Mouse (Mus musculus) forebrain, embryonic 14.5 days (tissue): ENCODE data around the gene Senp8. TPM values are rescaled to one million over a fixed set of nuclear protein-coding genes. Genes with fewer than 3 reads are reported as not detected.

Source experiments
- ATAC-seq: fragments of 200-750 bp; cut with Nextera tagmentation; 2 replicates; pipeline ENCODE4 v1.8.0; 2017; ENCODE audit warnings: mild to moderate bottlenecking, moderate library complexity
- DNase-seq: peaks from one replicate; pipeline ENCODE4 v3.0.0-alpha.2; 2015; ENCODE audit warnings: low spot score
- H3K27ac ChIP-seq: fragments of 300-500 bp; sonication (generic); 2 replicates; pipeline ENCODE4 v1.5.1; 2014; ENCODE audit warnings: low read depth, mild to moderate bottlenecking, control low read depth, low read length, moderate library complexity
- H3K27me3 ChIP-seq: fragments of 300-500 bp; sonication (generic); replicated peaks from 2 replicates; pipeline ENCODE4 v1.6.1; 2014; ENCODE audit warnings: low read length, control low read depth, mixed read lengths; ENCODE audit not compliant: control insufficient read depth, insufficient read depth
- H3K36me3 ChIP-seq: fragments of 300-500 bp; sonication (generic); 2 replicates; pipeline ENCODE4 v1.6.1; 2014; ENCODE audit warnings: low read length, control low read depth; ENCODE audit not compliant: control insufficient read depth, insufficient read depth
- H3K4me1 ChIP-seq: fragments of 300-500 bp; sonication (generic); 2 replicates; pipeline ENCODE4 v1.6.1; 2014; ENCODE audit warnings: antibody characterized with exemption, low read length, control low read depth; ENCODE audit not compliant: control insufficient read depth, insufficient read depth
- H3K4me2 ChIP-seq: fragments of 300-500 bp; sonication (generic); 2 replicates; pipeline ENCODE4 v1.6.1; 2014; ENCODE audit warnings: mild to moderate bottlenecking, control low read depth, low read length
- H3K4me3 ChIP-seq: fragments of 300-500 bp; sonication (generic); 2 replicates; pipeline ENCODE4 v1.5.1; 2014; ENCODE audit warnings: low read depth, low read length, control low read depth
- H3K9ac ChIP-seq: fragments of 300-500 bp; sonication (generic); 2 replicates; pipeline ENCODE4 v1.6.1; 2014; ENCODE audit warnings: mild to moderate bottlenecking, low read length, control low read depth, moderate library complexity
- H3K9me3 ChIP-seq: fragments of 300-500 bp; sonication (generic); replicated peaks from 2 replicates; pipeline ENCODE4 v1.6.1; 2016; ENCODE audit warnings: low read length, control low read depth, mixed read lengths; ENCODE audit not compliant: control insufficient read depth
- WGBS: fragments of 180-500 bp; shearing (Covaris S2); extraction: QIAGEN DNeasy Blood & Tissue Kit; methylation state at CpG from one replicate; pipeline ENCODE4 v1.1.7; 2014; 5-methylcytosine and 5-hydroxymethylcytosine counted together
- polyA plus RNA-seq: library from polyadenylated mRNA; unstranded; fragments of >200 nt; fragmentation: Nextera tagmentation; extraction: Ambion mirVana; gene quantifications from 2 replicates; pipeline ENCODE4 v1.2.1, GENCODE M21; 2014

Senp8 gene
- polyA plus RNA-seq, 1 experiment from 2014 or later = 12.3 TPM

- Histone ChIP-seq H3K27me3 (no peaks in the 10 kb centered on the region), H3K36me3 (no peaks in the 10 kb centered on the region), H3K27ac (peak overlapping the region; percentile 67), H3K4me2 (no peak overlapping the region), H3K4me1 (peaks cover 11% of the 10 kb centered on the region), H3K4me3 (no peak overlapping the region), H3K9ac (no peak overlapping the region), H3K9me3 (no peaks in the 10 kb centered on the region)
- 31% methylated on average over 8 of the region's 8 CpGs for WGBS
- peak; percentile 42; the same call in 1 of the 2 replicates for ATAC-seq
- peak; percentile 69 for DNase-seq
These were observed 26.6 kb downstream of the Senp8 start for GRCm38 (mm10) chr9:59723791-59724442.

- H3K4me1 ChIP-seq = peaks cover 11% of the 10 kb centered on the region
- H3K4me3 ChIP-seq = no peak overlapping the region
- ATAC-seq (peak; percentile 78), DNase-seq (peak; percentile 94)
- peak overlapping the region; percentile 27; the same call in 1 of the 2 replicates for H3K4me2 ChIP-seq
- H3K36me3 ChIP-seq = no peaks in the 10 kb centered on the region
- no peaks in the 10 kb centered on the region for H3K27me3 ChIP-seq
- WGBS = 22% methylated on average over 10 of the region's 10 CpGs
- peak overlapping the region; percentile 67; the same call in 1 of the 2 replicates for H3K27ac ChIP-seq
- H3K9me3 ChIP-seq = no peaks in the 10 kb centered on the region
- peak overlapping the region; percentile 51 for H3K9ac ChIP-seq
These were observed 27.3 kb downstream of the Senp8 start for GRCm38 (mm10) chr9:59723096-59723657.

GRCm38 (mm10) chr9:59721144-59721543 is 29.4 kb downstream of the Senp8 start:
- Histone ChIP-seq H3K27ac (no peak overlapping the region), H3K9ac (no peak overlapping the region), H3K27me3 (no peaks in the 10 kb centered on the region), H3K9me3 (no peaks in the 10 kb centered on the region), H3K4me2 (no peak overlapping the region), H3K36me3 (no peaks in the 10 kb centered on the region), H3K4me1 (peaks cover 11% of the 10 kb centered on the region), H3K4me3 (no peak overlapping the region)
- no peak for DNase-seq
- 90% methylated on average over 5 of the region's 5 CpGs for WGBS
- no peak for ATAC-seq

GRCm38 (mm10) chr9:59718237-59718636 is 32.3 kb downstream of the Senp8 start:
- ATAC-seq (no peak), DNase-seq (no peak)
- Histone ChIP-seq H3K36me3 (no peaks in the 10 kb centered on the region), H3K4me2 (no peak overlapping the region), H3K27ac (no peak overlapping the region), H3K4me3 (no peak overlapping the region), H3K4me1 (peaks cover under 1% of the 10 kb centered on the region), H3K9me3 (no peaks in the 10 kb centered on the region), H3K9ac (no peak overlapping the region), H3K27me3 (no peaks in the 10 kb centered on the region)
- WGBS = 87% methylated on average over 4 of the region's 4 CpGs

GRCm38 (mm10) chr9:59716275-59716898 is 34.1 kb downstream of the Senp8 start:
- no peak for DNase-seq
- no peak overlapping the region for H3K27ac ChIP-seq

GRCm38 (mm10) chr9:59709225-59709624 is 41.3 kb downstream of the Senp8 start:
- WGBS = 81% methylated on average over 3 of the region's 3 CpGs
- no peaks in the 10 kb centered on the region for H3K27me3 ChIP-seq
- no peak for DNase-seq
- H3K9me3 ChIP-seq = no peaks in the 10 kb centered on the region
- H3K36me3 ChIP-seq = no peaks in the 10 kb centered on the region
- H3K4me1 ChIP-seq = no peaks in the 10 kb centered on the region
- no peak overlapping the region for H3K9ac ChIP-seq
- no peak overlapping the region for H3K4me2 ChIP-seq
- ATAC-seq = no peak
- H3K27ac ChIP-seq = no peak overlapping the region
- no peak overlapping the region for H3K4me3 ChIP-seq

More at GRCm38 (mm10) chr9:59716275-59716898, 34.1 kb downstream of the Senp8 start:
- no peaks in the 10 kb centered on the region for H3K27me3 ChIP-seq
- no peaks in the 10 kb centered on the region for H3K36me3 ChIP-seq
- ATAC-seq = no peak
- no peak overlapping the region for H3K4me3 ChIP-seq
- no peaks in the 10 kb centered on the region for H3K9me3 ChIP-seq
- 81% methylated on average over 7 of the region's 7 CpGs for WGBS
- H3K9ac ChIP-seq = no peak overlapping the region
- no peaks in the 10 kb centered on the region for H3K4me1 ChIP-seq
- no peak overlapping the region for H3K4me2 ChIP-seq

- Histone ChIP-seq H3K27ac (no peak overlapping the region), H3K9ac (no peak overlapping the region), H3K27me3 (no peaks in the 10 kb centered on the region), H3K4me1 (no peaks in the 10 kb centered on the region), H3K36me3 (no peaks in the 10 kb centered on the region), H3K4me3 (no peak overlapping the region), H3K9me3 (no peaks in the 10 kb centered on the region), H3K4me2 (no peak overlapping the region)
- 67% methylated on average over 10 of the region's 10 CpGs for WGBS
- ATAC-seq = no peak
- DNase-seq = no peak
These were observed 43.4 kb downstream of the Senp8 start for GRCm38 (mm10) chr9:59706850-59707825.

- Histone ChIP-seq H3K4me2 (no peak overlapping the region), H3K9me3 (no peaks in the 10 kb centered on the region), H3K9ac (no peak overlapping the region), H3K4me1 (no peaks in the 10 kb centered on the region), H3K36me3 (no peaks in the 10 kb centered on the region), H3K27me3 (no peaks in the 10 kb centered on the region), H3K27ac (no peak overlapping the region), H3K4me3 (no peak overlapping the region)
- no peak for DNase-seq
- 82% methylated on average over 6 of the region's 6 CpGs for WGBS
- ATAC-seq = no peak
These were observed 47.4 kb downstream of the Senp8 start for GRCm38 (mm10) chr9:59703099-59703498.
